In the genomic region with DNA sequence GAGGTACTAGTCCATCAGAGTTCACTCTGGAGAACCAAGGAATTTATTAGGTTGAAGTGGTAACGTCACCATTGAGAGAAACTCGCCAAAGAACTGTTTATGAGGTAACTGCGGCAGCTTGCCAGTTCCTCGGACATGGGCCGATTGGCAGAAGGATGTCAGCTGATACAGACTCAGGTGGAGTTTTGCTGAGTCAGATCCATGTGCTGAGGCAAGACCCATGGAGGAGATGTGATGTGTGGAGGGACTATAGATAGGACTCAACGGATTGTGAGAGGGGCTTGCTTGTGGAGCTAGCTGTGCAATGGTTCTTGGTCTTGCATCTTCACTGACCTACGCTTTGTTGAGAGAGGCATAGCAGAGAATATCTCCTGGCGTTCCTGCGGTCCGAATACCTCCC, we compare ENCODE assay signal across 30 mouse cellular contexts.
DNase-seq lines count a peak whose midpoint lies in the region; ATAC-seq and TF ChIP-seq lines count a peak whose summit lies in the region.
"Had no signal": no experiment of that assay in that cellular context is flagged by ENCODE, and none has a peak within 500 bp of the region (broad histone marks: within the 10 kb centered on the region; RNA-seq: fewer than 3 reads in every experiment).

No protein-coding gene starts in this region.

- H3K4me1 ChIP-seq in limb, embryonic 13.5 days = peaks cover 41% of the 10 kb centered on the region
- H3K4me1 ChIP-seq in limb, embryonic 10.5 days = peaks cover 40% of the 10 kb centered on the region
- H3K4me1 ChIP-seq in liver, embryonic 15.5 days (replicated peaks) = peaks cover 52% of the 10 kb centered on the region
- H3K4me1 ChIP-seq in midbrain, postnatal 0 days (ENCODE audit: insufficient read depth, low read length) = no peaks in the 10 kb centered on the region
- H3K4me1 ChIP-seq: forebrain, embryonic 15.5 days; stomach, embryonic 15.5 days had no signal

- 65% methylated on average over 10 of the region's 10 CpGs for WGBS in limb, embryonic 13.5 days
- WGBS in limb, embryonic 10.5 days = 94% methylated on average over 10 of the region's 10 CpGs
- 79% methylated on average over 10 of the region's 10 CpGs for WGBS in liver, embryonic 15.5 days (ENCODE audit: insufficient replicate concordance)
- 93% methylated on average over 10 of the region's 10 CpGs for WGBS in midbrain, postnatal 0 days

- H3K27ac ChIP-seq in limb, embryonic 13.5 days = no peak overlapping the region
- no peak overlapping the region for H3K27ac ChIP-seq in limb, embryonic 10.5 days
- H3K27ac ChIP-seq in liver, embryonic 15.5 days (replicated peaks) = peak overlapping the region; percentile 61
- H3K27ac ChIP-seq in midbrain, postnatal 0 days (ENCODE audit: low read depth, low read length) = no peak overlapping the region
- H3K27ac ChIP-seq: forebrain, embryonic 10.5 days; forebrain, embryonic 15.5 days; gastrocnemius, adult 2 months; heart, embryonic 15.5 days; hindbrain, postnatal 0 days; intestine, embryonic 15.5 days; kidney, embryonic 15.5 days; midbrain, embryonic 12.5 days; neural tube, embryonic 13.5 days; stomach, embryonic 15.5 days had no signal

- peak; percentile 80 for ATAC-seq in limb, embryonic 13.5 days (ENCODE audit: low FRiP score, low read depth)
- peak; percentile 36; the same call in 1 of the 2 replicates for ATAC-seq in erythroid progenitor cell, adult 5-6 weeks (replicated peaks; ENCODE audit: low FRiP score, poor library complexity, severe bottlenecking)
- peak; percentile 34; the same call in 1 of the 2 replicates for ATAC-seq in liver, embryonic 15.5 days (ENCODE audit: insufficient read depth)
- ATAC-seq in midbrain, postnatal 0 days (ENCODE audit: low FRiP score) = no peak
- ATAC-seq: forebrain, embryonic 15.5 days; hindbrain, postnatal 0 days; intestine, embryonic 15.5 days; lung, postnatal 0 days had no signal

- TF ChIP-seq CTCF in midbrain, postnatal 0 days (IDR thresholded peaks at IDR 0.05) = no peak

- no peaks in the 10 kb centered on the region for H3K27me3 ChIP-seq in limb, embryonic 13.5 days
- no peaks in the 10 kb centered on the region for H3K27me3 ChIP-seq in limb, embryonic 10.5 days (ENCODE audit: low read depth, poor library complexity, severe bottlenecking)
- no peaks in the 10 kb centered on the region for H3K27me3 ChIP-seq in liver, embryonic 15.5 days
- H3K27me3 ChIP-seq in midbrain, postnatal 0 days (ENCODE audit: insufficient read depth, low read length) = no peaks in the 10 kb centered on the region
- H3K27me3 ChIP-seq: CH12.LX; forebrain, embryonic 15.5 days; heart, embryonic 15.5 days; intestine, embryonic 15.5 days; kidney, embryonic 15.5 days; megakaryocyte, embryonic 14.5 days; midbrain, embryonic 12.5 days; neural tube, embryonic 13.5 days; stomach, embryonic 15.5 days had no signal

- DNase-seq in heart, adult 11 months = peak; percentile 73
- no peak for DNase-seq in heart, adult 18-20 months
- DNase-seq in limb, embryonic 10.5 days (ENCODE audit: low spot score) = no peak
- DNase-seq in cerebellum, postnatal 25 days = no peak
- DNase-seq in midbrain, postnatal 0 days (ENCODE audit: low spot score) = no peak
- DNase-seq: adrenal gland, postnatal 14 days; cerebellum, adult 2 months; cerebellum, postnatal 36 days; gastrocnemius, adult 2 months; gastrocnemius, postnatal 36 days; kidney, postnatal 4 days; lung, adult 18-20 months; lung, postnatal 4 days; thymus, postnatal 14 days had no signal

- H3K4me3 ChIP-seq in limb, embryonic 13.5 days = no peak overlapping the region
- no peak overlapping the region for H3K4me3 ChIP-seq in limb, embryonic 10.5 days
- no peak overlapping the region for H3K4me3 ChIP-seq in liver, embryonic 15.5 days (replicated peaks)
- no peak overlapping the region for H3K4me3 ChIP-seq in midbrain, postnatal 0 days (ENCODE audit: low read depth, low read length)
- H3K4me3 ChIP-seq: forebrain, embryonic 10.5 days; forebrain, embryonic 15.5 days; gastrocnemius, adult 2 months; heart, embryonic 15.5 days; intestine, embryonic 15.5 days; kidney, embryonic 15.5 days; megakaryocyte, embryonic 14.5 days; midbrain, embryonic 12.5 days; neural tube, embryonic 13.5 days; stomach, embryonic 15.5 days had no signal

- H3K4me2 ChIP-seq in limb, embryonic 13.5 days (replicated peaks) = no peak overlapping the region
- H3K4me2 ChIP-seq in liver, embryonic 15.5 days = no peak overlapping the region
- H3K4me2 ChIP-seq in midbrain, postnatal 0 days (ENCODE audit: low read depth, low read length, poor library complexity, severe bottlenecking) = no peak overlapping the region
- H3K4me2 ChIP-seq: forebrain, embryonic 15.5 days; heart, embryonic 15.5 days; intestine, embryonic 15.5 days; kidney, embryonic 15.5 days; midbrain, embryonic 12.5 days; neural tube, embryonic 13.5 days; stomach, embryonic 15.5 days had no signal

- peaks cover 2% of the 10 kb centered on the region; the same call in 1 of the 2 replicates for H3K36me3 ChIP-seq in limb, embryonic 13.5 days
- H3K36me3 ChIP-seq in limb, embryonic 10.5 days = peaks cover 10% of the 10 kb centered on the region
- H3K36me3 ChIP-seq in liver, embryonic 15.5 days (replicated peaks) = peaks cover 8% of the 10 kb centered on the region; the same call in 1 of the 2 replicates
- no peaks in the 10 kb centered on the region for H3K36me3 ChIP-seq in midbrain, postnatal 0 days (ENCODE audit: insufficient read depth, low read length)
- H3K36me3 ChIP-seq: forebrain, embryonic 15.5 days; heart, embryonic 15.5 days; intestine, embryonic 15.5 days; neural tube, embryonic 13.5 days; stomach, embryonic 15.5 days had no signal

- H3K9ac ChIP-seq in limb, embryonic 13.5 days = no peak overlapping the region
- H3K9ac ChIP-seq in liver, embryonic 15.5 days = 0 out of 2 replicates have a peak overlapping the region, but pooled peaks have one; percentile 36
- no peak overlapping the region for H3K9ac ChIP-seq in midbrain, postnatal 0 days (replicated peaks; ENCODE audit: low read length, poor library complexity, severe bottlenecking)
- H3K9ac ChIP-seq: forebrain, embryonic 15.5 days; heart, embryonic 15.5 days; intestine, embryonic 15.5 days; kidney, embryonic 15.5 days; midbrain, embryonic 12.5 days; neural tube, embryonic 13.5 days; stomach, embryonic 15.5 days had no signal

- no peaks in the 10 kb centered on the region for H3K9me3 ChIP-seq in limb, embryonic 13.5 days
- H3K9me3 ChIP-seq in limb, embryonic 10.5 days (replicated peaks) = no peaks in the 10 kb centered on the region
- H3K9me3 ChIP-seq in liver, embryonic 15.5 days (replicated peaks) = no peaks in the 10 kb centered on the region
- no peaks in the 10 kb centered on the region for H3K9me3 ChIP-seq in midbrain, postnatal 0 days (ENCODE audit: low read length)
- H3K9me3 ChIP-seq: forebrain, embryonic 10.5 days; forebrain, embryonic 15.5 days; G1E; heart, embryonic 15.5 days; intestine, embryonic 15.5 days; kidney, embryonic 15.5 days; midbrain, embryonic 12.5 days; neural tube, embryonic 13.5 days; stomach, embryonic 15.5 days had no signal
